Mouse (Mus musculus) embryonic facial prominence, embryonic 13.5 days (tissue): ENCODE results near the gene Cpt1a. TPM values are rescaled to one million over a fixed set of nuclear protein-coding genes. Genes with fewer than 3 reads are reported as not detected.
A peak's percentile ranks its signal among the peaks of the same experiment; 100 is the strongest.

Experiments used
- ATAC-seq: fragments of 200-750 bp; cut with Nextera tagmentation; 2 replicates; pipeline ENCODE4 v1.8.0; 2017; ENCODE audit warnings: low read depth; ENCODE audit not compliant: insufficient number of reproducible peaks, insufficient read depth, low FRiP score, low TSS enrichment
- H3K27ac ChIP-seq: fragments of 300-500 bp; sonication (generic); 2 replicates; pipeline ENCODE4 v1.5.1; 2015; ENCODE audit warnings: moderate library complexity, mild to moderate bottlenecking, inconsistent platforms
- H3K27me3 ChIP-seq: fragments of 300-500 bp; sonication (generic); 2 replicates; pipeline ENCODE4 v1.6.1; 2015; ENCODE audit warnings: mild to moderate bottlenecking, inconsistent platforms
- H3K36me3 ChIP-seq: fragments of 300-500 bp; sonication (generic); 2 replicates; pipeline ENCODE4 v1.6.1; 2015; ENCODE audit warnings: mild to moderate bottlenecking, inconsistent platforms
- H3K4me1 ChIP-seq: fragments of 300-500 bp; sonication (generic); 2 replicates; pipeline ENCODE4 v1.6.1; 2015; ENCODE audit warnings: inconsistent platforms
- H3K4me2 ChIP-seq: fragments of 300-500 bp; sonication (generic); 2 replicates; pipeline ENCODE4 v1.6.1; 2015; ENCODE audit warnings: moderate library complexity, mild to moderate bottlenecking, inconsistent platforms
- H3K4me3 ChIP-seq: fragments of 300-500 bp; sonication (generic); 2 replicates; pipeline ENCODE4 v1.5.1; 2015; ENCODE audit warnings: mild to moderate bottlenecking, inconsistent platforms
- H3K9ac ChIP-seq: fragments of 300-500 bp; sonication (generic); 2 replicates; pipeline ENCODE4 v1.6.1; 2015; ENCODE audit warnings: mild to moderate bottlenecking, inconsistent platforms
- H3K9me3 ChIP-seq: fragments of 300-500 bp; sonication (generic); 2 replicates; pipeline ENCODE4 v1.6.1; 2016; ENCODE audit warnings: inconsistent platforms
- WGBS: fragments of 180-500 bp; shearing (Covaris S2); methylation state at CpG from one replicate; pipeline ENCODE4 v1.1.7; 2015; ENCODE audit warnings: mixed read lengths; 5-methylcytosine and 5-hydroxymethylcytosine counted together
- polyA plus RNA-seq: library from polyadenylated mRNA; unstranded; fragments of >200 nt; fragmentation: Nextera tagmentation; extraction: Ambion mirVana; gene quantifications from 2 replicates; pipeline ENCODE4 v1.2.1, GENCODE M21; 2015

Cpt1a gene
- polyA plus RNA-seq, 1 experiment from 2014 or later = 14.4 TPM

DNA sequence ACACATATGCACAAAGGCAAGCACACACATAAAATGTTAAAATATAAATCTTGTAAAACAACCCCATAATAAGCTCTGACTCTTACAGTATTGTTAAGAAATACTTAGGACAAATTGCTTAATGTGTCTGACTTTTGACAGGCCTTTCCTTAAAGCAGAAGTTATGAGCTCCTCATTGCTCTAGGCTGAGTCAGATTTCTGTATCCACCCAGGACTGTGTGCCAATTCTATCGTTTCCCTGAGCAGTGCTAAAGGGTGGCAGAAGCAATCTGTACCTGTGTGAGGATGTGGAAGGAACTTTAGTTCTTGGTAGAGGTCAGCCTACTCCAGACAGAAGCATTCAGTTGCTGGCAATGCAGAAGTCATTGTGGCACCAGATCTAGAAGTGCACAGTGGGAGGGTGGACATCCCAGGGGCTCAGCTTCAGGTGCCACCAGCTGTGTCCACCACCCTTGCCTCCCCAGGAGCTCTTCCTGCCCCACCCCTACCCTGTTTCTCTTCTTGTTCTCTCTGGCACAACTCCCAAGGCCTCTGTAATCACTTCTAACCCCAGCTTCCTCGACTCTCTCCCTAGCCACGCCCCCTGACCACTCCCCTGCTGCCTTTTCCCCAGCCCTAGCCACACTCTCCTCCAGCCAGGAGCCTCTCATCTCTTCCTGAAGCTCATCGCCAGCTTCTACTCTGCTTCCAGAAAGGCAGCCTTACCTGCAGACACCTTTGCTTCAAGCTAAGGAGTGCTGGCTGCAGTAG is 55.0 kb downstream of the Cpt1a start:
- H3K36me3 ChIP-seq = peaks cover 34% of the 10 kb centered on the region
- WGBS = 28% methylated on average over 4 of the region's 4 CpGs
- H3K9me3 ChIP-seq = no peaks in the 10 kb centered on the region
- ATAC-seq = no peak
- H3K4me1 ChIP-seq = 0 out of 2 replicates have a peak, but pooled peaks cover 4% of the 10 kb centered on the region
- no peak overlapping the region for H3K4me3 ChIP-seq
- H3K27me3 ChIP-seq = no peaks in the 10 kb centered on the region
- no peak overlapping the region for H3K4me2 ChIP-seq
- no peak overlapping the region for H3K27ac ChIP-seq
- H3K9ac ChIP-seq = no peak overlapping the region

GRCm38 (mm10) chr19:3378614-3379013 is 56.5 kb downstream of the Cpt1a start:
- H3K27me3 ChIP-seq = no peaks in the 10 kb centered on the region
- H3K4me3 ChIP-seq = no peak overlapping the region
- no peak overlapping the region for H3K9ac ChIP-seq
- peaks cover 30% of the 10 kb centered on the region for H3K36me3 ChIP-seq
- no peak overlapping the region for H3K4me2 ChIP-seq
- no peak for ATAC-seq
- no peak overlapping the region for H3K27ac ChIP-seq
- WGBS = 84% methylated on average over 3 of the region's 3 CpGs
- H3K9me3 ChIP-seq = no peaks in the 10 kb centered on the region
- 0 out of 2 replicates have a peak, but pooled peaks cover 1% of the 10 kb centered on the region for H3K4me1 ChIP-seq

DNA sequence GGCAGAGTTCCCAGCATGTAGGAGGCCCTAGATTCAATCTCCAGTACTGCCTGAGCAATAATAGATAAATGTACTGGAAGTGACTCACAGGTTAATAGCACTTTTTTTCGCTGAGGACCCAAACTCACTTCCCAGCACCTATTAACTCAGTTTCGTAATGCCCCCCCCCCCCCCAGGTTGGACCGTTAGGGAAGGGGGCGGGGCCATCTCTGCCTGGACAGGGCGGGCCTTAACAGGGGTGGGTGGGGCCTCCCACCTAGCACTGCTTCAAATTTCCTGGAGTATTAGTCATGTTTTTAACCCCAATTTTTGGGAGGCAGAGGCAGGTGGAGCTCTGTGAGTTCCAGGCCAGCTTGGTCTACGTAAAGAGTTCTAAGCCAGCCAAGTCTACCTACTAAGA is 65.9 kb downstream of the Cpt1a start:
- Histone ChIP-seq H3K9ac (no peak overlapping the region), H3K27ac (no peak overlapping the region), H3K36me3 (peaks cover 10% of the 10 kb centered on the region), H3K4me2 (no peak overlapping the region), H3K9me3 (no peaks in the 10 kb centered on the region), H3K27me3 (no peaks in the 10 kb centered on the region), H3K4me3 (no peak overlapping the region), H3K4me1 (0 out of 2 replicates have a peak, but pooled peaks cover 8% of the 10 kb centered on the region)
- ATAC-seq = no peak
- WGBS = 62% methylated on average over 6 of the region's 6 CpGs

DNA sequence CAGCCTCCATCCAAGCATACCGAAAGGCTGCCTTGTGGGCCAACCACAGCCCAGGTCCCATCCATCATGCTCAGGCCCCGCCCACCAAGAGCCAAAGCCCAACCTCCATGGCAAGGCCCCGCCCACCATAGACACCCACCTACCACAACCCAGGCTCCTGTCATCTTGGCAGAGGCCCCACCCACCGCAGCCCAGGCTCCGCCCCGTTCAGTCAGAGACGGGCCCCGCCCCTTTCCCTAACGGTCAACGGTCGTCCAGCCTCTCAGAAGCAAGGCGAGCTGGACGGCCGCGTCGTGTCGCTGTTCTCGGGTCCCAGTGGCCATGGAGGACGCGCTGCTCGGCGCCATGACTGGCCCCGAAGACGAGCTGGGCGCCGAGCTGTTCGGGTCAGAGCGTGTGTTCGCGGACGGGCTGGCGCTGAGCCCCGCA is 66.5 kb downstream of the Cpt1a start, which contains the start of gene Tesmin:
Tesmin (plus strand) TSS at position 229 of the 429 bp plus-strand sequence.
- Histone ChIP-seq H3K27me3 (no peaks in the 10 kb centered on the region), H3K36me3 (peaks cover 10% of the 10 kb centered on the region), H3K4me3 (peak within 1 kb of the TSS; percentile 50), H3K9ac (peak within 1 kb of the TSS; percentile 68), H3K4me1 (0 out of 2 replicates have a peak, but pooled peaks cover 8% of the 10 kb centered on the region), H3K9me3 (no peaks in the 10 kb centered on the region), H3K4me2 (peak within 1 kb of the TSS; percentile 86), H3K27ac (0 out of 2 replicates have a peak within 1 kb of the TSS, but pooled peaks have one; percentile 16)
- WGBS = 2% methylated on average over 33 of the region's 33 CpGs
- peak; percentile 72 for ATAC-seq

DNA sequence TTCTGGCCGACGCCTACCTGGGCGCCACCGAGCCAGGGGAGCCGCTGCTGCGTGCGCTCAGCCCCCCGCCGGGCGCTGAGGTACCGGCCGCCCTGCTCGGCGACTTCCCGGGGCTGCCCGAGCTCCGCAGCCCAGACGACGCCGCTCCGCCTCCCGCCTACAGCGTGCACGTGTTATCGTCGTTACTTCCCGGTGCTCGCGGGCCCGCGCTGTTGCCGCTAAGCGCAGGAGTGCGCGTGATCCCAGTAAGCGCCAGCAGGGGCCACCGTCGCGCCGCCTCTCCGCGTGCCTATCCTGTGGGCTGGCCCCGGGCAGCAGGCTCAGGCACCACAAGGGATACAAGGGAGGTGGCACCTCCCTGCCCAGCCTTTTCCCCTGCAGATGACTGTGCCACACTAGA is 67.0 kb downstream of the Cpt1a start:
- Histone ChIP-seq H3K36me3 (peaks cover 6% of the 10 kb centered on the region; the same call in 1 of the 2 replicates), H3K9ac (peak overlapping the region; percentile 68), H3K27ac (0 out of 2 replicates have a peak overlapping the region, but pooled peaks have one; percentile 16), H3K9me3 (no peaks in the 10 kb centered on the region), H3K27me3 (no peaks in the 10 kb centered on the region), H3K4me2 (peak overlapping the region; percentile 86), H3K4me3 (peak overlapping the region; percentile 50), H3K4me1 (0 out of 2 replicates have a peak, but pooled peaks cover 8% of the 10 kb centered on the region)
- under 1% methylated on average over 31 of the region's 43 CpGs for WGBS
- ATAC-seq = peak; percentile 86

DNA sequence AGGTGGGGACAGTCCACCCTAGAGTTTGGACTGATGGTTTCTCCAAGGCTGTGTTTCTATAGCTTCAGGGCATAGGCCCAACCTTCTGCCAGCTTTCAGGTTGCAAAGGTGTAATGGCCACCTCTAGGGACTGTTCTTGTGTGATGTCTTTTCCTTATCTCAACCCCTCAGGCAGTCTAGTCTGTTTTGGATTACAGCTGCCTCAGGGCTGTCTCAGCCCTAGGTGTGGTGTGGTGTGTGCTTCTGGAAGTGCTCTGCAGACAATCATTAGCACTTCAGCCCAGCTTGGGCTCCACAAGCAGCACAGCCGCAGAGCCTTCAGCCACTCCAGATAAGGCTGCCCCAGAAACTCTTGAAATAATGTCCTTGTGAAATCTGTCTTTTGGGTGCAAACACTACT is 70.2 kb downstream of the Cpt1a start:
- 0 out of 2 replicates have a peak, but pooled peaks cover 8% of the 10 kb centered on the region for H3K4me1 ChIP-seq
- no peak overlapping the region for H3K9ac ChIP-seq
- no peak overlapping the region for H3K4me3 ChIP-seq
- no peak overlapping the region for H3K4me2 ChIP-seq
- H3K27ac ChIP-seq = no peak overlapping the region
- no peaks in the 10 kb centered on the region for H3K9me3 ChIP-seq
- no peak for ATAC-seq
- no peaks in the 10 kb centered on the region for H3K27me3 ChIP-seq
- no peaks in the 10 kb centered on the region for H3K36me3 ChIP-seq
- 92% methylated on average over 1 of the region's 1 CpGs for WGBS

DNA sequence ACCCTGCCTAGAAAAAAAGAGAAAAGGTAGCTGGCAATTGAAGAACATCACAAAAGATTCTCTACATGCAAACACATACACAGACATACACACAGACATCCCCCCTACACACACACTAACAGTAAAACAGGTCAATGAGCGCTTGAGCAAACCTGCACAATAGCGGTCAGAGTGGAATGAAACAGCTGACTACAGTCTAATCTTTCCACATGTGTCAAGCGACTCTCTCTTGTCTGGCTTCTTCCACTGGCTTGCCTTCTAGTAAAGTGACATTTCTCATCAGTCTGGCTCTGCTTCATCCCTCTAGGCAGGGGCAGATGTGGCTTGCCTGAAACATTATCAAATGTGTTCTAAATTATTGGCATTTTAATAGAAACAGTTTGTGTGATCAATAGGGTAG is 72.1 kb downstream of the Cpt1a start:
- no peaks in the 10 kb centered on the region for H3K27me3 ChIP-seq
- no peak overlapping the region for H3K27ac ChIP-seq
- no peak overlapping the region for H3K9ac ChIP-seq
- no peak overlapping the region for H3K4me3 ChIP-seq
- no peak overlapping the region for H3K4me2 ChIP-seq
- H3K9me3 ChIP-seq = no peaks in the 10 kb centered on the region
- 72% methylated on average over 3 of the region's 3 CpGs for WGBS
- H3K36me3 ChIP-seq = no peaks in the 10 kb centered on the region
- no peak for ATAC-seq
- 0 out of 2 replicates have a peak, but pooled peaks cover 2% of the 10 kb centered on the region for H3K4me1 ChIP-seq

- H3K9ac ChIP-seq = no peak overlapping the region
- no peak for ATAC-seq
- H3K27ac ChIP-seq = no peak overlapping the region
- no peaks in the 10 kb centered on the region for H3K27me3 ChIP-seq
- H3K36me3 ChIP-seq = no peaks in the 10 kb centered on the region
- H3K4me3 ChIP-seq = no peak overlapping the region
- no peaks in the 10 kb centered on the region for H3K9me3 ChIP-seq
- H3K4me2 ChIP-seq = no peak overlapping the region
- WGBS = 86% methylated on average over 4 of the region's 4 CpGs
- no peaks in the 10 kb centered on the region for H3K4me1 ChIP-seq
Measured at GRCm38 (mm10) chr19:3400057-3400456, 77.9 kb downstream of the Cpt1a start.

DNA sequence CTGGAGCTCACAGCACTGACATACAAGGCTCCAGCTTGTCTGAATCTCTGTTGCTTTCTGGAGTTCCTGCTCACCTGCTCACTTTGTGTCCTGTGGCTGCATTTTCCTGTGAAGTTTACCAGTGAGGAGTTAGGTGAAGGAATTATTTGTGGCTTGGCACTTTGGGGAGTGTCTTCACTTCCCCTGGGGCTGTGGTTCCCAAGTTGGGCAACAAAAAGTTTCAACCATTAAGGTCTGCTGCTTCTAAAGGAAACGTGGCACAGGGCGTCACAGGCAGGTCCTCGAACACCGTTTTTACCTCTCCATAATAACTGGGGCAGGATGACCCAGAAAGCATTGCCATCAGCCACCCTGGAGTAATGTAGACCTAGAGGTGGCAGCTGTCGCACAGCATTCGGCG is 79.4 kb downstream of the Cpt1a start:
- Histone ChIP-seq H3K9me3 (no peaks in the 10 kb centered on the region), H3K4me1 (no peaks in the 10 kb centered on the region), H3K36me3 (no peaks in the 10 kb centered on the region), H3K4me3 (no peak overlapping the region), H3K4me2 (no peak overlapping the region), H3K27ac (no peak overlapping the region), H3K9ac (no peak overlapping the region), H3K27me3 (no peaks in the 10 kb centered on the region)
- WGBS = 80% methylated on average over 7 of the region's 7 CpGs
- no peak for ATAC-seq

GRCm38 (mm10) chr19:3401943-3402342 is 79.8 kb downstream of the Cpt1a start:
- 63% methylated on average over 7 of the region's 7 CpGs for WGBS
- ATAC-seq = no peak

GRCm38 (mm10) chr19:3402390-3402789 is 80.3 kb downstream of the Cpt1a start:
- WGBS = 83% methylated on average over 6 of the region's 6 CpGs
- no peaks in the 10 kb centered on the region for H3K4me1 ChIP-seq
- H3K27ac ChIP-seq = no peak overlapping the region
- no peaks in the 10 kb centered on the region for H3K36me3 ChIP-seq
- no peak overlapping the region for H3K9ac ChIP-seq
- no peak overlapping the region for H3K4me2 ChIP-seq
- H3K9me3 ChIP-seq = no peaks in the 10 kb centered on the region
- ATAC-seq = no peak
- no peak overlapping the region for H3K4me3 ChIP-seq
- H3K27me3 ChIP-seq = no peaks in the 10 kb centered on the region

More at GRCm38 (mm10) chr19:3401943-3402342, 79.8 kb downstream of the Cpt1a start:
- no peak overlapping the region for H3K4me3 ChIP-seq
- no peaks in the 10 kb centered on the region for H3K4me1 ChIP-seq
- no peak overlapping the region for H3K9ac ChIP-seq
- H3K36me3 ChIP-seq = no peaks in the 10 kb centered on the region
- no peak overlapping the region for H3K27ac ChIP-seq
- no peaks in the 10 kb centered on the region for H3K27me3 ChIP-seq
- H3K9me3 ChIP-seq = no peaks in the 10 kb centered on the region
- no peak overlapping the region for H3K4me2 ChIP-seq

DNA sequence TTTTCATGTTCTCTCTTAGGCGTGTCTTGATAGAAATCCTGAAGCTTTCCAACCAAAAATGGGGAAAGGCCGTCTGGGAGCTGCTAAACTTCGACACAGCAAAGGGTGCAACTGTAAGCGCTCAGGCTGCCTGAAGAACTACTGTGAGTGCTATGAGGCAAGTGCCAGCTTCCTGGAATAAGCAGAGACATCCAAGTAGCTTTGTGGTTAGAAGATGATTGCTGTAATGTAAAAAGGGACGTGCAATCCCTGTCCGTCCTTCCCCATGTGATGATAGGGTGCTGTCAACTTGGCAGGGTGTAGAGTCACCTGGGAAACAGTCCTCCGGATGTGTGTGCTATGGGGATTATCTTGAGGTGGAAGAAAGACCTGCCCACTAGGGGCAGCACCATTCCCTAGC is 81.9 kb downstream of the Cpt1a start:
- H3K27ac ChIP-seq = no peak overlapping the region
- no peak overlapping the region for H3K4me2 ChIP-seq
- no peaks in the 10 kb centered on the region for H3K9me3 ChIP-seq
- ATAC-seq = no peak
- no peaks in the 10 kb centered on the region for H3K4me1 ChIP-seq
- H3K4me3 ChIP-seq = no peak overlapping the region
- no peak overlapping the region for H3K9ac ChIP-seq
- no peaks in the 10 kb centered on the region for H3K36me3 ChIP-seq
- WGBS = 79% methylated on average over 7 of the region's 7 CpGs
- no peaks in the 10 kb centered on the region for H3K27me3 ChIP-seq
